Mouse (Mus musculus): ENCODE data around the gene Wdr26.
A peak's percentile ranks its signal among the peaks of the same experiment; 100 is the strongest.

The Wdr26 gene

DNA sequence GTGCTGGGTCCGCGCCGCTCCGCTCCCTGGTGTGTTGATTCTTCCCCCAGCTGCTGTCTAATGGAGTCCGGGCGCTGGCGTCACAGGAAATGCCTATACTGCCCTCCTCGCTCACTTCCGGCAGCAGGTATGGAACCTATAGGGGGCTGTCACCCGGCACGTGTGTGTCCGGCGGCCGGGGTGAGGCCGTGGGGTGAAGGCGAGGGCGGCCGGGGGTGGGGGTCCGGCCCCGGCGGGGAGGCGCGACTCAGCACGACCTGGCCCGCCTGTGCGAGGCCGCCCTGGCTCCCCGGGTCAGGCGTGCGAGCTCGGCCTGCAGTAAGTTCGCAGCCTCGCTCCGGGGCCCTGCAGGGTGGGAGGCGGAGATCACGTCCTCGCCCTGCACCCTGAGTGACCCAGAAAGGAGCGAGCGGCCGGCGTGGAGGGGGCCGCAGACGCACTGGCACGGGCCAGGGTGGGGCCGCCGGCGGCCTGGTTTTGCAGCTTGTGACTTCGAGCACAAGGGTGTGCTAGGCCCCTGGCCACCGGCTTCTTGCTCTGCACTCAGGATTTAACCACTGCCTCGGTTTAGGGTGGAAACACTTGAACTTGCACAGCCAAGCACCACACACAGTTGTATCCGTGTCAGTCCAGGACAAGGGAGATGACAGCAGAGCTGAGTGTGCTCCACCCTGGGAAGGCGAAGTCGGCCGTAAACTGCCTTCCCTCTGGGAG lies at the start of gene Wdr26:
Gene Wdr26, minus strand, starts transcription at position 82 of the 714 bp plus-strand sequence.
- peak; percentile 70 for DNase-seq (ENCODE audit: extremely low read depth, low read depth)

DNA sequence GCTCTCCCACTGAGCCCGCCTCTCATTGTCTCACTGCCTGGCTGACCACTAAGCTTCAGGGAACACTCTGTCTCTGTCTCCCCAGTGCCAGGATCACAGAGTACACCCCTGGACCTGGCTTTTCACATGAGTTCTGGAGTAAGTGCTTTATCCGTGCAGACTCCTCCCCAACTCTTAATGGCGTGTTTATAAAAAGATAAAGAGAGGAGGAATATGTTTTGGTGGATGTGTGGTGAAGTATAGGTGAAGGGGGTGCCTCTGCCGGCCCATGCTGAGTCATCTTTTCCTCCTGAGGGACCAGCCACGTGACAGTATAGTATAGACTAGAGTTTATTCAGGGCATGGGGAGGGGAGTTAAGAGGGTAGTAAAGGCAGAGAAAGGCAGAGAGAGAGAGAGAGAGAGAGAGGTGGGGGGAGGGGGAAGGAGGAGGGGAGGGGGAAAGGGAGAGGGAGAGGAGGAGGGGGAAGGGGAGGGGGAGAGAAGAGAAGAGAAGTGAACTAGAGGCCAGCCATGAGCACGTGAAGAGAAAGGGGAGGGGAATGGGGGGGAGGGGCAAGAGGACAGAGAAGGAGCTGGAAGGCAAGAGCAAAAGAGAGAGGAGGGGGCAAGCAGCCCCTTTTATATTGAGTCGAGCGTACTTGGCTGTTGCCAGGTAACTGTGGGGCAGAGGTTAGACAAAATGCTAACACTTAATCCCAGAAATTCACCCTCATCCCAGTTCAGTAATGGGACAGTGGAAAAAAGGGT lies 49.3 kb upstream of the Wdr26 start:
- no peak for DNase-seq (ENCODE audit: extremely low read depth, low read depth)

DNA sequence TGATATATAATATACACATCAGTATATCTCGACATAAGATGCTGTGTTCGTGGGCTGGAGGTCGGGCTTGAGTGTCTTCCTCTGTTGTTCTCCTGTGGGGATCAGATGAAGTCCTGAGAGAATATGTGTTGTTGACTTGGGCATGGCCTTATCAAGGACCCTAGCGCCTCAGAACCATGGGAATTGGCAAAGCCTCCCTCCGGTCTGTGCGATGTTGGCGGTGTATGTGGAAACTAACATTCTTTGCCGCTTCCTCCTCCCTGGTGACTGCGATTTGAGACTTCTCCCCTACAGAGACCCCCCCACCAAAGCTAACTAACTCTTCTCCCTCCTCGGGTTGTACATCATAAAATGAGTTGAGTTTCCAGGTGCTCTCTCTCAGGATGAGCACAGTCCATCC lies 48.6 kb upstream of the Wdr26 start:
- no peak for DNase-seq (ENCODE audit: extremely low read depth, low read depth)

DNA sequence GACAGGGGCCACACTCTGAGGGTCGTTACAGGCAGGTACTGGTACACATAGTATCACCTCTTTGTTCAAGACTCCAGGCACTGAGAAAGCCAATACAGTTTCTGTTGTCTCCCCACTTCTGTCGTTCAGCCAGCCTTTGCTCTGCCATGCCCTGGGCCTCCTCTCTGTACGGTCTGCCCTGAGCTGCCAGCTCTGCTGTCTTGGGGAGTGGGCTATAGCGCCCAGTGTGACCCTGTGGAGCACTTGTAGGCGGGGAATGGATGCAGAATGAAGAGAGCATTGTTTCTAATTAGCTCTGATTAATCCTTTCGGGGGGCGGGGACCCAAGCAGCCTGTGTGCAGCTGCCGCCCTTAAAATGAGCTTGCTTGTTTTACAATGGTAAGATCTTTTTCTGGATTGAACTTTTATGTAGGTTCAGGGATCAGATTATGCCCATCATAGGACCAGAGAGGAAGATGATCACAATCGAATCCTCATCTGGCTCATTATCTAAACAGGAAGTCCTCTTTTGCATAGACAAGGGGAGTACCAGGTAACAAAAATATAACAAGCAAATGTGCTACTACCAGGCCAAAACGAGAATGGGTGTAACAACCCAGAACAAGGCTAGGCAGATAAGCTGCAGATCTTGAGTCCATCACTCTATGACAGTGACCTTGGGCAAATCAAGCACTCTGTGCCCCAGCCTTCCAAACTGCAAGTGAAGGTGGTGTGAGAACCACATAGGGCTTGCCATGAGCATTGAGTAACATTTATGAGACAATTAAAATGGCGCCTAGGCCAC lies 48.0 kb upstream of the Wdr26 start:
- DNase-seq (ENCODE audit: extremely low read depth, low read depth): no peak

DNA sequence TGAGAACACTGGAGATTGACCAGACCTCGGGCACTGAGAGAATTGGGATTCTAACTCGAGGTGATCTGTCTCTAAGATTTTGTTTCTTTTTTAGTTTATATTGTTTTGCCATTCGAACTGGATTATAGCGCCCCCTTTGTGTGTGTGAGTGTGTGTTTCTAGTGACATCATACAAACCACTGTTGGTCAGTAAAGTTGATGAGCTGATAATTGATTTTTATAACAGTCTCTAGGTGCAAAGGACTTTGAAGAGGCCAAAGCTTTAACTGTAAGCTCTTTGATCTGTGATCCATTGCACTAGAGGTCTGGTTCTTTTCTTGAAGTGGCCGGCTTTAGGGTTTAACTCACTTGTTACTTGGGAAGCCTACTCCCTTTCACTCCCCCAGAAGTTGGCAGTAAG lies 47.3 kb upstream of the Wdr26 start:
- DNase-seq (ENCODE audit: extremely low read depth, low read depth): no peak

DNA sequence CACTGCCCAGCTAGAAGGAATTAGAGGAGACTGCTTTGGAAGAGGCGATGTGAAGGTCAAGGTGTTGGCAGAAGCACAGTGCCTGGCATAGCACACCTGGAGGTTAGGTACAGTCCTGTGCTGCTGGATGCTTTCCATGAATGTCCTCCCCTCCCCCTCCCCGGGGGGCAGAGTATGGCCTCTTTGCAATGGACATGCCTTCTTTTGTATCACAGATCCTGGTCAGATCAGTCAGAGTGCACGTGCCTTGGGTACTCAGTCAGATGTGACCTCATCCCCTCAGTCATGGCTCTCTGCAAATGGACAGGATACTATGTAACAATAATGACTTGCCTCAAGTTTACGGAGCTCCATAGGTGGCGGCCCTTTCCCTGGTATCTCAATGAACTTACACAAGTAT lies 46.8 kb upstream of the Wdr26 start:
- DNase-seq (ENCODE audit: extremely low read depth, low read depth): no peak

DNA sequence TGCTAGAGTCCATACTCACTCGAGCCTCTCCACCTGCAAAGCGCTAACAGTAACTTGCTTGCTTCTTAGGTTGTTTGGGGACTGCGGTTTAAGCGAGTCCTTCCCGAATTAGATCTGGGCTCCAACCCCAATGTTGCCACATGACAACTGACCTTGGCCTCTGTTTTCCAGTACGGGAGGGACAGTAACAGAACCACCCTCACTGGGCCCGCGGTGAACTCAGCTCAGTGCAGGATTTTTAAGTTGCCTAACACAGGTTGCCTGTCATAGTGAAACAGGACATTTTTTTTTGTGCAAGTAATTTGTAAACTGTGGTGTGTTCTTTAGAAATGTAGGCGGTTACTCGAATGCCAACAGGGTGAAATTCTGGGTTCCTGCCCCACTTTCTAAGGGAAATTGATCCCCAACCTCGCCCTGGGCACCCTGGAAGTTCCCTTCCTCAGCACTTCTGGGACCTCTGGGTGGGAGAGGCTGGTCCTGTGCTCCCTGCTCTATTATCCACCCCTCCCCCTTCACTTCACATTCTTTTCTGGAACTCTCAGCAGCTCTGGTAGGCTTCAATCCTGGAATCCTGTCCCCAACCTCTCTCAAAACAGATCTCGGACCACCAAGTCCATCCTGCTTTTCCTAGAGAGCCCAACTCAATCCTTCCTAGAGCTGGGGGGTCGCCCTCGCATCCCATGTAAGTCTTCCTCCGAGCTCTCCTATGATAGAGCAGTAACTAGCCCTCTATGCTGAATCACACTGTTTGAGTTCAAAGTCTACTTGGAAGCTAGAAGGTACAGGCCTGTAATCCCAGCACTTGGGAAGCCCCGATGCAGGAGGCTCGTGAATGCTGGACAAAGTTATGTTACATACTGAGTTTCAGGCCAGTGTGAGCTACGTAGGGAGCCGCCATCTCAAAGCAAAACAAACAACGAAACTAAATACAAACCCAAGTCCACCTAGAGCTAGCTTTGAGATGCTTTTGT lies 46.1 kb upstream of the Wdr26 start:
- DNase-seq (ENCODE audit: extremely low read depth, low read depth): no peak

DNA sequence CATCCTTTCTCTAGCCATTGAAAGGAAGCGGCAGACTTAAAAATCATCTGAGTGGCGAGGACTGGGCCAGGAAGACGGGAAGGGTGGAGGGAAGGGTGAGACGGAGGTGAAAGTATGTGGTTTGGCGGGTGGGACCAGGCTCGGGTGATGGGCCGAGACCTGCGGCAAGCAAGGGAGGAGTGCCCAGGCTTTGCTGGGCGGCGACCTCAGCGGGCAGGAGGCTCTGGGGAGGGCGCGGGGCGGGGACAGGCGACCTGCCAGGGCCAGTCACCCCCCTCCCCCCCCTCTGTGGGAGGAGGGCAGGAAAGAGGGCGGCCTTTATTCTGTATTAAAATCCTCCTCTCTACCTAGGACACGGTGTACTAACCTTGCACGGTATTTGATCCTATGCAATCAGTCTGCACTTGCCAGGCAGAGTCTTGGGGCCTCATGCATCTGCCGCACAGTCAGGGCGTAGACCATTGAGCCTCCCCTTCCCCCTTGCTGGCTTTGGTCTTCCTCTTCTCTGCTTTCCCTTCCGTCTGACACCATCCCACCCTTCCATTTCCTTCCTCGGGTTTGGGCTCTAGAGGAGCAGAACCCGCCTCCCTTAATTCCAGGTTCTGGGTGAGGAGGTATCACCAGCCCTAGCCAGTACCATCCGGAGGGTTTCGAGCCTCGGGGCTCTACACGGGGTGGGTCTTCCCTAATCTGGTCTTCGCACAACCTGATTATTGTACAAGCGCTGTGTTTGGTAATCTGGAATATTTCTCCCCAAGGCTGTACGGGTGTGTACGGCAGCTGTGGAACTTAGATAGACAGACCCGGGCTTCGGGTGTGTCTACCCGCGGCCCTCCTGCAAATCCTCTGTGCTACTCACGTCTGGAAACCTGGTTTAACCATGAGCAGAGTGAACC lies 45.1 kb upstream of the Wdr26 start:
- DNase-seq (ENCODE audit: extremely low read depth, low read depth): peak; percentile 85

DNA sequence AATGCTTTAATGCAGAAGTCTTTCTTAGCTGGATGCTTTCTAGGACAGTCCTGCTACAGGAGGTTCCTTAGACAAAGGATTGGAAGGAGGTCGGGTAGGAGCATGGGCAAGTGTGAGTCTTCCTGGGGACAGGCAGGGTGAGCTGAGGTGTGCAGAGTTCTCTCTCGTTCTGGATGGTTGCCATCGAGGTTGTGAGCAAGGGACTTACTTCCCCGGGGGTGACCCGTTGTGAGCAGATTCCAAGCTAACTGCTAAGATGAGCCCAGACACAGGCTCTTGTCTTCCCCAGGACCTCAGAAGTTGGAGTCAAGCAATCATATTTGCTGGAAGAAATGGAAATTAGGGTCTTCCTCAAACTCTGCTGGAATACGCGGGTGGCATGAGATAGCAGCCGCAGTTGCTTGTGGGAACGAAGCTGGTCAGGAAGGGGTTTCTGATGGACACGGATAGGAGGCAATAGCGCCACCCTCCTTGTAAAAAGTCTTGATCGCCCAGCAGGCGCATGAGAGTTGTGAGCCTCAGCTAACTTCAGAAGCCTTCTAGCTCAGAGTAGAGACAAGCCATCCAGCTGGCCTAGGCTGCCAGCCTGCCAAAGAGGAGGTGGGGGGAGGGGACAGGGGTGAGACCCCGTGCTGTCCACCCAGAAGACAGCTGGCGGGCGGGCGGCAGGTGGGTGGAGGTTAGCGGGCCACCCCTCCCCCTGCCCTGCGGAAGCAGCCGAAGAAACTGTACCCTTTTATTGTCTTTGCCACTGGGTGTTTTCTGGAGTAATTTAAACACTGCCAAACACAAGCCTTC lies 44.3 kb upstream of the Wdr26 start:
- peak; percentile 78 for DNase-seq (ENCODE audit: extremely low read depth, low read depth)

DNA sequence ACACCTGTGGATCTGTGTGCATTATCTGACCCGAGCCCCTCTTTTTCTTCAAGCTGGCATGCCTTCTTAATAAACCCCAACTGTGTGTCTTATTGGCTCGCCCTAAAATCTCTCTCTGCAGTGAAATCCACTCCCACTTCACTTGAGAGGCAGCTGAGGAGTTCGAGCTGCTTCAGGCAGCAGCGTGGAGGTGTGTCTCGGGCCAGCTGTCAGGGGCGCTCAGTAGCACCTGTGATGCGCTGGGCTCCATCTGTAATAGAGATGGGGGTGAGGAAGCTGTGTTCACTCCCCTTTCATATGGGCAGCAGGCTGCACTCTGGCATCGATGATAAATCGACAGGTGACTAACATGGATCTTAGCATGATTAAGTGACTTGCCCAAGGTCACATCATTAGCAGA lies 43.6 kb upstream of the Wdr26 start:
- DNase-seq (ENCODE audit: extremely low read depth, low read depth): no peak

DNA sequence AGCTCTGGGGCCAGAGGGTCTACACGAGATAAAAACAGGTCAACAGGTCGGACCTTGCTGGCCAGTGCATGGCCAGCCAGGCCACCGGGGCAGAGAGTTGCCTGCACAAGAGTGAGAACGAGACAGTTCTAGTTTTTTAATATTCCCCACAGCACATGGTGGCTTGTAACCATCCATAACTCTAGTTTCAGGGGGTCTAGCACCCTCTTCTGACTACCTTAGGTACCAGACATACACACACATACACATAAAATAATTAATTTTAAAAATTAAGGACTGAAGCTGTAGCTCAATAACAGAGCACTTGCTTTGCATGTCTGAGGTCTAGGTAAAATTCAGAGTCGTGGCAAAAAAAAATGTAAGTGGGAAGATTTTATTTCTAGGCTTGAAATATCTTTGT lies 39.8 kb upstream of the Wdr26 start:
- no peak for DNase-seq (ENCODE audit: extremely low read depth, low read depth)

DNA sequence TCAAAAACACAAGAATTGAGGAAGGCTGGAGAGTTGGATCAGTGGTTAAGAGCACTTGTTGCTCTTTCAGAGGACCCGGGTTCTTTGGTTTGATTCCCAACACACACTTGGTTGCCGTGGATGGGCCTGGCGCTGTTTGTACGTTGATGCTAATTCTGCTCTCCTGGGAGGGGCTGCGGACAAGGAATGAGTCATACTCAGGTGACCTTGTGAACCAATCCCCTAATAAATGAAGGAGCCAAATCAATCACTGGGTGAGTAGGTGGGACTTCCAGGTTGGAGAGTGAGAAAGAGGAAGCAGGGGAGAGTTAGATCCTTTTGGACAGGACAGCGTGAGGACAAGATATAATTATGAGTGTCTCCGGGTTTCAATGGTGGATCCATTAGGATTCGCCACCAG lies 39.2 kb upstream of the Wdr26 start:
- DNase-seq (ENCODE audit: extremely low read depth, low read depth): no peak

DNA sequence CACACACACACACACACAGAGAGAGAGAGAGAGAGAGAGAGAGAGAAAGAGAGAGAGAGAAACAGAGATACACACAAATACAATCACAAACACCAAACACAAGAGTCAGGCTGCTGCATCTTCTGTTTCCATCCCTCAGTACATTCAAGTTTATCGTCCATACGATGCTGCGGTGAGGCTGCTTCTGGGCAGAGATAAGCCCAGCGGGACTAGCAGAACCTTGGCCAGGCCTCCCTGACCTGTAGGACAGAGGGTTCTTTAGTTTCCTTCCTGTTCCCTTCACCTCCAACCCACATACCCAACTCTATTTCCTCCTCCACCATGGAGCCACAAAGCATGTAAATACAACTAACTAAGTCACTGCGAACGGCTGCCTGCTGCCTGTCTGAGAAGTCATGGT lies 37.7 kb upstream of the Wdr26 start:
- DNase-seq (ENCODE audit: extremely low read depth, low read depth): no peak

DNA sequence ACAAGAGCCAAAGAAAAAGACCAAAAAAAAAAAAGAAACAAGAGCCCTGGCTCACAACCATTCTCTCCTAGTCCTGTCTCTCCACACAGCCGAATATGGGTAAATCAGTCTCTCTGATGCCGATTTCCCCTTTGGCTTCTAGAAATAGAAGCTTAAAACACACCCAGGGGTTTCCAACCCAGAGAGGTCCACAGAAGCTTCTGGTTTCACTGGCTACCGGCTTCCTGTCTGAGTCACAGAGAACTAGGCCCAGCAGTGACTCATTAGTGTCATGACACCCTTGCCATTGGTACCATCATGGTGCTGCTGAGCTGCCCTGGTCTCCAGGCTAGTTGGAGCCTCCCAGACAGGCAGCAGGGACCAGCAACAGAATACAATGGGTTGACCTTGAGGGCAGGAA lies 35.4 kb upstream of the Wdr26 start:
- DNase-seq (ENCODE audit: extremely low read depth, low read depth): peak; percentile 35

DNA sequence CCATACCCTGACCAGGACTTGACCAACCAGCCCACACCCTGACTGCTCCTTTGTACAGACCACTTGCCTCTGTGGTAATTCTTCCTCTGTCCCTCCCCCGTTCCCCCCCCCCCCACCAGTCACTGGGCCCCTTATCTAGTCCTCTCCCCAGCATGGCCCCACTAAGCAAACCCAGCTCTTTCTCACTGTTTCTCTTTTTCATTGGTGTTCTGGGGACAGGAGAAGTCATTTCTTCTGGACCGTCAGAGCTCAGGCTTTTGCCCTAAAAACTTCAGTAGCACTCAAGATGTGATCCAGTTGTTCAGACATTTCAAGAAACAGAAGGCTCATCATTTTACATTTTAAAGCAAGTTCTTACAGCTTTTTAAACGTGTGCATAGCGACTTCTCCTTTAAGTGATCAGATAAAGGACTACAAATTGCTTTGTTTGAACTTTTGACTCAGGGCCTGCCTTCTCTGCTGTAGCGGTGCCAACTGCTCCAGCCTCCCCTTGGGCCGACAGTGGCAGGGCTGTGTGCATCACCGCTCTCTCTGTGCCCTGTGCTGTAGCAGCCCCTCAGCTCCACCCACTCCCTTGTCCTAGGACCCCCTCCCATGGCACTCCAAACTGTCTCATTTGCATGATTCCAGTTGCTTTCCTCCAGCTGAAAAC lies 34.8 kb upstream of the Wdr26 start:
- DNase-seq (ENCODE audit: extremely low read depth, low read depth): peak; percentile 83

DNA sequence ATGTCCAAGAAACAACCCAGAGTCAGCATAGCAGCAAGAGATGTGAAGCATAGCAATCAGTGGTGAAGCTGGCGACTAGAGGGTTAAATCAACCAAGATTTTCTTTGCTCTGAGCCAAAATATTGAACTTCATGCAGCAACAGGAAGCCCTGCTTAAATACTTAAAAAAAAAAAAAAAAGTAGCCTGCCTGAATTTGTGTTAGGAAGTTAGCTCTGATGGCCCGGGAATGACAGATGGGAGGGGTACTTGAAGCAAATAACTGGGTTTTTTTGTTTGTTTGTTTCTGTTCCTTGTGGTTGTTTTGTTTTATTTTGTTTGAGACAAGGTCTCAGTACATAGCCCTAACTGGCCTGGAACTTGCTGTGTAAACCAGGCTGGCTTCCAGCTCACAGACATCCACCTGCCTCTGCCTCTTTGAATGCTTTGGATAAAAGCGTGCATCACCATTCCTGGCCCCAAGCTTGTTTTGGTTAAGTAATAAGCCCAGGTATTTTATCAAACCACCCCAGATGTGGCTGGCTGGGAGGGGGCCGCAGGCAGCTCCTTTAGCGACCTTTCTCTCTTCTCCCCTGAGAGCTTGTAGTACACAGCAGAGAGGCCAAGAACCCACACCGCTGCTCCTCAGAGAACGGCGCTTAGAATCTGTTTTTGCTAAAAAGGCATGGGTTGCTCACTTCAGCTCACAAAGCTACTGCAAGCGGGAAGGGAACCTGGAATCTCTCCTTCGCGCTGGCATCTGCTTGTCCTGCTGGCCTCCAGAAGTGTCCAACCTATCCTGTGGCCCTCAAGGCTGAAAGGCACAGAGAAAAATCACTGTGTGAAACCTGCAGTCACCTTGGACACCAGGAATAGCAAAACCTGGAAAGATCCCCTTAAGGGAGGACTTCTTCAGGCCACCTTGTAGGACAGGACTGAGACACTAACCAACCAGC lies 34.0 kb upstream of the Wdr26 start:
- peak; percentile 90 for DNase-seq (ENCODE audit: extremely low read depth, low read depth)

DNA sequence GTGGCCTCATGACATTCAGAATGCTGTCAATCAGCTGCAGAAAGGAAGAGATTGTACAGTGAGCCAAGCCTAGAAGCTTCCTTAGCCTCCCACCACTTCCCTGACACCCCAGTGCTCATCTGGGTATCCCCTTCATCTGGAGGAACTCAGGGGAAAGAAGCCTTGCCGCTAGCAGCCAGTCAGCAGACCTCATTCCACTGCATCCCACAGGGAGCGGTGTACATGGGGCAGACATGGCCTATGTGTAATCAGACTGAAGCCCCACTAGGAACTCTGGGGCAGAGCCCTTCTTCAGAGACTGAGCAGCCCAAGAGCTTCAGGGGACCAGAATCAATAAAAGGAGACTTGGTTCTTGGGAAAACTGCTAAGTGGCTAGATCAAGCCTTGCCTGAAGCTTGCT lies 33.3 kb upstream of the Wdr26 start:
- no peak for DNase-seq (ENCODE audit: extremely low read depth, low read depth)

DNA sequence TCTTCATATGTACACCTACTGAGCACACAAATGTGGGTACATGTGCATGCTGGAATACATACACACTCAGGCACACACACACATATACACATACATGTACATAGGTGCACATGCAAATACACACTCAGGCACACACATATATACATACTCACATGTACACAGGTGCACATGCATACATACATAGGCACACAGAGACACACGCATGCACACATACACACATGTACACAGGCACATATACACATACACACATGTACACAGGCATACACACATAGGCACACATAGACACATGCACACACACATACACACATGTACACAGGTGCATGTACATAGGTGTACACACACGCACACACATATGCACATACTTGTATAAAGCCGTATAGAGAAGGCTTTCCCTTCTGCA lies 29.4 kb upstream of the Wdr26 start:
- DNase-seq (ENCODE audit: extremely low read depth, low read depth): no peak
